Mouse (Mus musculus): Measurements from ENCODE around the gene Gpbar1.
"Not testable (repeated sequence)": the region's sequence is repeated elsewhere in the genome, so short reads cannot be mapped to it uniquely, and the experiment has no call there.

Gpbar1 gene

GRCm38 (mm10) chr1:74278988-74279387 lies 638 bp downstream of the Gpbar1 start:
- no peak for DNase-seq

GRCm38 (mm10) chr1:74280591-74281325 lies 2.4 kb downstream of the Gpbar1 start:
- no peak for DNase-seq

GRCm38 (mm10) chr1:74281372-74281771 lies 3.0 kb downstream of the Gpbar1 start:
- DNase-seq, result no peak

- no peak for DNase-seq
Observed at GRCm38 (mm10) chr1:74281886-74282285, 3.5 kb downstream of the Gpbar1 start.

GRCm38 (mm10) chr1:74282896-74283625 lies 4.7 kb downstream of the Gpbar1 start:
- DNase-seq, result no peak

- peak; percentile 69 for DNase-seq
Observed at GRCm38 (mm10) chr1:74283686-74284463, 5.5 kb downstream of the Gpbar1 start.

- DNase-seq, result peak; percentile 100
Observed at GRCm38 (mm10) chr1:74284543-74285160, 6.3 kb downstream of the Gpbar1 start, which contains the start of the genes Aamp and Pnkd. Aamp (minus strand) TSS chr1:74284738. Pnkd (plus strand) TSS chr1:74284930.

GRCm38 (mm10) chr1:74285212-74286010 lies 7.1 kb downstream of the Gpbar1 start:
- DNase-seq, result no peak

- not testable (repeated sequence) for DNase-seq
Observed at GRCm38 (mm10) chr1:74286869-74287607, 8.7 kb downstream of the Gpbar1 start.

- DNase-seq, result peak; percentile 48
Observed at GRCm38 (mm10) chr1:74288327-74288726, 10.0 kb downstream of the Gpbar1 start.

- no peak for DNase-seq
Observed at GRCm38 (mm10) chr1:74289248-74289647, 10.9 kb downstream of the Gpbar1 start.

- DNase-seq, result no peak
Observed at GRCm38 (mm10) chr1:74289740-74290139, 11.4 kb downstream of the Gpbar1 start.

GRCm38 (mm10) chr1:74290141-74290540 lies 11.8 kb downstream of the Gpbar1 start:
- no peak for DNase-seq

GRCm38 (mm10) chr1:74292331-74293020 lies 14.1 kb downstream of the Gpbar1 start:
- DNase-seq, result no peak

- no peak for DNase-seq
Observed at GRCm38 (mm10) chr1:74293306-74293960, 15.1 kb downstream of the Gpbar1 start.

- no peak for DNase-seq
Observed at GRCm38 (mm10) chr1:74294090-74294643, 15.8 kb downstream of the Gpbar1 start.

- DNase-seq, result no peak
Observed at GRCm38 (mm10) chr1:74294733-74295455, 16.5 kb downstream of the Gpbar1 start.

GRCm38 (mm10) chr1:74295456-74296171 lies 17.3 kb downstream of the Gpbar1 start:
- DNase-seq, result peak; percentile 88
